Mouse (Mus musculus) T-helper 1 cell (primary cell): ENCODE data around the gene Hsd11b1.
"Not testable (repeated sequence)": the region's sequence is repeated elsewhere in the genome, so short reads cannot be mapped to it uniquely, and the experiment has no call there.

Experiments used
- in situ Hi-C: fragments of 300-600 bp; cut with MboI, MseI; formaldehyde crosslinking; loops from one replicate; pipeline ENCODE4 v1.15.1; 2025; ENCODE audit warnings: high pct_unique_total_duplicates

The Hsd11b1 gene

DNA sequence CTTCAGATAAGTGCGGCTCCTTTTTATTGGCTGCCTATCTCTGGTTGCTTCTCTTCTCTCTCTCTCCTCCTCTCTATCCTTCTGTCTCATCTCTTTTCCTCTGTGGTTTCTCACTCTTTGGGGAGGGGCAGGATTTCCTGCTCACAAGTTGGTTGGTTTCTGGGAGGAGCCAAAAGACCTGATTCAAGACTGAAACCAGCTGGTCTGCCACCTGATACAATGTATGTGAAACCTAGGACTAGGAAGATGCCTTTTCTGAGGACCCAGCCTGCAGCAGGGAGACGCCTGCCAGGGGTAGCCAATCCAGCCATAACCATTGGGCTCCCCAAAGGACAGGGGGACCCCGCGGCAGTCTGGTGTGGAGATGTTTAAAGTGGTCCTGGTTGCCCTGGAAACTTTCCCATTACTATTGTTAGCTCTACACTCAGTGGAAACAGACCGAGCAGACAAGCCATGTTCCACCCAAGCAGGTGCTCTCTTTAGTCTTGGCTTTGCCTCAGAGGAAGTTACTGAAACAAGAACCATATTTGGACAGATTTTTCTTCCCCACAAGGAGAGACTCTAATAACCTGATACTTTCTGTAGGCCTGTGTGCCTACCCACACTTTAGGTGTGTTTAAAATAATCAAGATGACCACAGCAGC lies at the start of gene Hsd11b1:
Gene Hsd11b1 (minus strand): TSS at position 121 of the 644 bp plus-strand sequence.
- in situ Hi-C loops: no loop called here

DNA sequence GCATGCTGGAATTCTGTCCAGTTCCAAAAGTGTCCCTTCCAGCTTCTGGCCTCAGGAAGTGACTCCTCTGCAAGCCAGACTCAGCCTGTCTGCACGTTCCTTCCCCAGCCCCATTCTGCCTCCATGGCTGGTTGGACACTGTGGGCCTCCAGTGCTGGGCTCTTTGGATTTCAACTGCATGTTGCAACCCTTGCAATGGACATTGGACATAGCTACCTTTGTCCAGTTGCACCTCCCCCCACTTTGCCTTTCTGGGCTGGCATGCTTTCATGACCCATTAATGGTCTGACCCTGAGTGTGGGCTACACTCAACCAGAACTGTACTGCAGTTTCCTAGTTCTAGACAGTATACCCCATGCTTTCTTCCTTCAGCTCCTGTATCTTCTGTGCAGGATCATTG lies 47.7 kb upstream of the Hsd11b1 start:
- in situ Hi-C loops: loop anchor here (25.0 kb wide), 1 partner anchor 1124 kb away; the partner anchor contains the start of gene Kcnh1

DNA sequence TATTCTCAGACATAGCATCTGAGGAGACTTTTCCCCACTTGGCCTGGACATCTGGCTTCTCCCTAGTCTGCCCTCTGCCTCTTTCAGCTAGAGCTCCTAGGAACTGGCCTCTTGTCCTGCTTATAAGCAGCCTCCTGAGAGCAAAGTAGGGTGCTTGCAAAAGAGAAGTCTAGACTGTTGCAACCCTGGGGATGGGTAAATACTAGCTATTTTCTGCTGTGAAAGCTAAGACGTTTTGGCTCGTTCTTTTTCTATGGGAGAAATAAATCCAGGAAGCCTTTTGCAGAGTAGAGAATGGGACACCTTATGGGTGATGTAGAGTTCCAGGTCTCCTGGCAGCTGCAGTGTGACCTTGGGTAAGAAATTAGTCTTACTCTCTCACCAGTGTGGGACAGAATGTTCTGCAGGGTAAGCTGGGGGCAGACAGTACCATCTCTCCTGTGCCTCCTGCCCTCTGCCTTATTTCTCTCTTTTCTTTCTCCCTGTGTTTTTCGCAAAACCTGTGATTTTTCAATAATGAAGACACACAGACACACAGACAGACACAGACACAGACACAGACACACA lies 46.7 kb upstream of the Hsd11b1 start:
- in situ Hi-C loops: loop anchor here (25.0 kb wide), 1 partner anchor 1123 kb away; the partner anchor contains the start of gene Kcnh1

DNA sequence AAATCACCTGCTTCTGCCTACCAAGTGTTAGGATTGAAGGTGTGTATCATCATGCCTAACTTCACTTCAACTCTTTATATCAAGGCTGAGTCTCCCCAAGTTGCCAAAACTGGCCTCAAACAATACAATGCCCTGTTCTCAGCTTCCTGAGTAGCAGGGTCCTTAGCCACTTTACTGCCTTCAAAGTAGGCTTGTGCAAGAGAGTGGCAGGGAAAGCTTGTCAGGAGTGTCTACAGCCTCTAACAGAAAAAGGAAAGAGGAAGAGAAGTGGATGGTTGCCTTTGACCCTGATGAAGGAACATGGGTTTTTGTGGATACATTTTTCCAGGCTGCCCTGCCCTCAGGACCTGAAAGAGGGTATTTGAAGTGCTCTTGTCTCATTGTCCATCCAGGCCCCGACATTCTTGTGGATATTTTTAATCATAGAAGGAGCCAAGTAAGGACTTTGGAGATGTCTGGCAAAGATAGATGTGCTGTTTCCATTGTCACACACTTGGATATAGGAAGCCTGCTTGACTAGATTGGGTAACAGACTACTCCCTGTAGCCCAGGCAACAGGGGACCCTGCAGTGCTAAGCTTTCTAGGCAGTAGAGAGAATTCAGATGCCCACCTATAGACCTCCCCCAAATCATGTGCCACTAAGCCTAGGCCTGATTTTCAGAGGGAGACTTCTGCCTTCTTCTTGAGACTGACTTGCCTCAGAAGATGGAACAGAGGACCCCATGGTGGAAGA lies 46.1 kb upstream of the Hsd11b1 start:
- in situ Hi-C loops: loop anchor here (25.0 kb wide), 1 partner anchor 1123 kb away; the partner anchor contains the start of gene Kcnh1

DNA sequence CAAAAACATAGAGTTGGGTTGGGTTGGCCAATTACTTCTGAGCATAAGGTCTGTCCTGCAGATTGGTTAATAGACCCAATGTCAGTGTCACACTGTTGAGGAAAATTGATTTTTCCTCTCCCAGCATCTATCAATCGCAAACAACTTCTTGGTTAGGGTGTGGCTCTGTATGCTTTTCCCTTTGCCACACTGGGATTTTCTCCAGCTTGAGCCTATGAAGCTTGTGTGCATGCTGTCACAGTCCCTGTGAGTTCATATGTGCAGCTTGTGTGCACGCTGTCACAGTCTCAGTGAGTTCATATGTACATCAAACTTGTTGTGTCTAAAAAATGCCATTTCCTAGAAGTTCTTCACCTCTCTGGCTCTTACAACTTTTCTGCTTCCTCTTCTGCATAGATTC lies 43.0 kb upstream of the Hsd11b1 start:
- in situ Hi-C loops: loop anchor here (25.0 kb wide), 1 partner anchor 1120 kb away; the partner anchor contains the start of gene Kcnh1

DNA sequence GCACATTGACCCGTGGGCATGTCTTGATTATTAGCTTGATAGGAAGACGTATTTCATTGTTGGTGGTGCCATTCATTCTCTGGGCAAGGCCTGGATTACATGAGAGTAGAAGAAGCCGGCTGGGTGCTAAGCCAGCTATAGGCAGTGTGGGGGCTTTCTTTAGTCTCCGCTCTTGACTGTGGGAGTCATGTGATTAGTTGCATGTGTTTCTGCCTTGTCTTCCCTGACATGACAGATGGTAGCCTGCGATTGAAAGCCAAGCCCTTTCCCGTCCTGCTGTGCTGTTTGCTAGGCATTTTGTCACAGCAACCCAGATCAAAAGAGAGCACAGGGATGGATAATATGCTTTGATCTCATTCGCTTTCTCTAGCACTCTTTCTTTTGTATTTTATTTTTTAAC lies 41.5 kb upstream of the Hsd11b1 start:
- in situ Hi-C loops: loop anchor here (25.0 kb wide), 1 partner anchor 1118 kb away; the partner anchor contains the start of gene Kcnh1

DNA sequence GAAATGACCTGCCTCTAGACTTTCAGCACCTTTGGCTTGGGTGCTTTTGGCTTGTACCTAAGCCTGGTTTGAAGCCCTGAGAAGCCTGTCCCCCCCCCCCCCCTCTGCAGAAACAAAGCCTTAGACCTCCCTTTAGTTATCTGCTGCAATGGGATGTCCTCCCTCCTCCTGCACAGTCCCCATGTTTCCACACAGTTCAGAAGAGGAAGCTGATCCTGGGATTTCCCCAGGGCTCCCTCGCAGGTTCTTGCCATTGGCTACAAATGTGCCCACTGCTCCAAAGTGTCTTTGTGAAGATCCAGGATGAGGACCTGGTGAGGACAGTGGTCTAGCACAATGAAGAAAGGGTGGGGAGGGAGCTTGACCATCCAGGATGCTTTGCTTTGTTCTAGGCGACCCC lies 39.2 kb upstream of the Hsd11b1 start:
- in situ Hi-C loops: loop anchor here (25.0 kb wide), 1 partner anchor 1116 kb away; the partner anchor contains the start of gene Kcnh1

DNA sequence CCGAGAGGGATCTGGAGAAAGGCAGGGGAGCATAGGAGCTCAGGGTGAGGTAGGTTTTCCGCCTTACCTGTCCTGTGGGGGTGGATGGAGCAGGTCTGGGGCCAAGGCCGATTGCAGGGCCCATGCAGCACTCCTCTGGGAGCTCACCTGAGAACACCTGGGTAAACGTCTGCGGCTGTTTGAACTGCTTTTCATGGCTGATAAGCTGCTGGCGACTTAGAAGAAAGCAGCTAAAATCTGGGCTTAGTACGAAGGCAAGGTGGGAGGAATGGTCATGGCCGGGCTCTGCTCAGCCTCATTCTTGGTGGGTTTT lies 38.2 kb upstream of the Hsd11b1 start:
- in situ Hi-C loops: loop anchor here (25.0 kb wide), 1 partner anchor 1115 kb away; the partner anchor contains the start of gene Kcnh1

DNA sequence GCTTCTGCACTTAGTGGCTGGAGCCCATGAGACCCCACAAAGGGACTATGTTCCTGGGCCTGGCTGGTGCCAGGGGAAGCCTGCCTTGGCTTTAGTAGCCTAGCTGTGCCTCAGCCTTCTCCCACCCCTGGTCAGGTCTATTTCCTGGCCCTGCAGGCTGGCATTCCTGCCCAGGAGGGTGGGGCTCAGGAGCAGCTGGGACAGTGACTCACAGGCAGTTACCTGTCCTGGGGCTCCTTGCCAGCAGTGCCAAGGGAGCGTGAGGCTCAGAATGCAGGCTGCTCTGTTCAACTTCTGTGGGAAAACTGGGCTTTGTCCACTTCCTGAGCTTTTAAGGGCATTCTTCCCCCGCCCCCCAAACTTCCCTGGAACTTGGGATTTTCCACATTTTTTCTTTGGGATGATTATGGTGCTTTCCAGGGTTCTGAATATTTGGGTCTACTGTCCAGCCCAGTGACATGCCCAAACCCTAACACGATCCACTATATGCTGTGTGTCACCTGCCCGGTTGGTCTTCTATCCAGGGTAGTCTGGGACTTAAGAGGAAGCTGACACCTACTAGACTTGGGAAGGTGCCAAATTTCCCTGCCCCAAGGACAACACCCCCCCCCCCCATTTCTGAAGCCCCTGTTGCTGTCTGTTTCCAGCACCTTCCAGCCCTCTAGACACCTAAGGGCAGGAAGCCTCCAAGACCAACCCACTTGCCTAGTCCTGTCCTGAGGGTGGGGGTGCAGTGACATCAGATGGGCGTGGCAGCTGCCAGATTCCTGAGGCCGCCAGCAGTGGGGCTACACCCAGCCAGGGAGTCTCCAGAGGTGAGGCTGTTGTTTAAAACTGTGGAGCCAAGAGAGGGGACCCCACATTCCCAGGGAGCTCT lies 37.6 kb upstream of the Hsd11b1 start:
- in situ Hi-C loops: loop anchor here (25.0 kb wide), 1 partner anchor 1114 kb away; the partner anchor contains the start of gene Kcnh1

DNA sequence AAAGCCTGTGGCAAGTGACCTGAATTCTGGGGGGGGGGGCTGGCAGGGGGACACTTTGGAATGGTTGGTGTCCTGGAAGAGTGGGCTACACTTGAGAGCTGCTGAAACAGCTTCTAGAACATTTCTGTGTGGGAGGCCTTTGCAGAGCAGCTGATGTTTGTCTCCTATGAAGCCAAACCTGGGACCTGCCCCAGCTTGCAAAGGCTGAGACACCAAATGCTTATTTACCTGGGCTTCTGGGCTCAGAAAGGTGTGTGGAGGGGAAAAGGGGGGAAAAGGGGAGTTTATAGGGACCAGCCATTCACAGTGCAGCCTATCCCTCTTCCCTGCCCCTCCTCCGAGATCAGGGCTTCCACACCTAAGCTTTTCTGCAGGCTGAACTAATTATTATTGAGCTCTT lies 36.1 kb upstream of the Hsd11b1 start:
- in situ Hi-C loops: loop anchor here (25.0 kb wide), 1 partner anchor 1113 kb away; the partner anchor contains the start of gene Kcnh1

DNA sequence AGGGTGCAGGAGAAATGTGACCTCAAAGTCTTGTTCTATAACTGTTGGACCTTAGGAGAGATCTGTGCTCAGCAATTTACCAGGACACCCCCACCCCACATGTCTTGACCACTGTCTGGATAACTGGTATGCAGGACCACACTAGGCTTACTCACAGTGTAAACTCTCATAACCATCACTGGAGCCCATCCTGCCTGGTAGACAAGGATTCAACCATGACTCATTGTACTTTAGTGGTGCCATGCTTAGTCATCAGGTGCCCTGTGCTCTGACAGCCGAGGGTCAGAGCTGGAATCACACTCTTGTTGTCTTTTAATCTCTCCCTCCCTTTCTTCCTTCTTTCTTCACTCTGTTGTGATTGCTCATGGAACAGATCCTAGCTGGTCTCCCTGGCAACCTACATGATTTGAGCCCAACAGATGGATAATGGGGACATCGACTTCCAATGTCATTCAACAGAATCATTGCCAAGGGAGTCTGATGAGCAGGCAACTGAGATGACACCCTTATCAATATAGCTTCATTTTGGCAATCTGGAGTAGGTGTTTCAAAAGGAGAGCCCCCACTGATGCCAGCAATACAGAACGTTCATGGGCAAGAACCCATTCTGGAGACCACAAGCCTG lies 34.4 kb upstream of the Hsd11b1 start:
- in situ Hi-C loops: no loop called here

DNA sequence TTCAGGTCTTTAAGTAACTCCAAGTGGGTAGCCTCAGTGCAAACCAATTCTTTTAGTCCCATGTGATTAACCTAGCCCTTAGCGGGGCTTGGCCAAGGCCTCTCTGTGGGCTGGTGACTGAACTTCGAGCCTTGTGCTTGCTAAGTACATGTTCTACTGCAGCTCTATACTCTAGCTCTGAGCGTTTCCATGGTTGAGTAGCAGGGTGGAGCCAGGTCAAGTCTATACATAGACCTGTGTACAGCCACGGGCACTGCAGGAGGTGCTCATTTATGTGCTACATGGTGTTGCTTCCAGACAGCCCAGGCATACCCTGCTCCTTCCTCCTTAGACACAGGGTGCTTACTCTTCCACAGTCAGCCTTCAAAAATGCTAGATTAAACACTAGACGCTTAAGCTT lies 32.0 kb upstream of the Hsd11b1 start:
- in situ Hi-C loops: no loop called here

DNA sequence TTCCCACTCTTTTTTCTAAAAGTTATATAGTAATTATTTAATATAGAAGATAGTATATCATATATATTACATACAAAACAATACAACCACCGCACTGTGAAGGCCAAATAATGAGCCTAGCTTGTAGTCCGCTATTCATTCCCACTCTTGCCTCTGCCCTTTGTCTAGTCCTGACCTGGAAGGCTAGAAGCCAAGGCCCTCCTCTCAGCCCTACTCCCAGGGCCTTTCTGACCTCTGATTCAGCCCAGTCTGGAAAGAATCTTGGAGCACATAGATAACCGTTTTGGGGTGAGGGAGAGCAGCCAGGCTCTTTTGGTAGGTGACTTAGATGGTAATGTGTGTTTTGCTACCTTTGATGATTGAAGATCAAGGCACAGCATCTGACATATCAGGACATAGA lies 30.1 kb upstream of the Hsd11b1 start:
- in situ Hi-C loops: no loop called here

DNA sequence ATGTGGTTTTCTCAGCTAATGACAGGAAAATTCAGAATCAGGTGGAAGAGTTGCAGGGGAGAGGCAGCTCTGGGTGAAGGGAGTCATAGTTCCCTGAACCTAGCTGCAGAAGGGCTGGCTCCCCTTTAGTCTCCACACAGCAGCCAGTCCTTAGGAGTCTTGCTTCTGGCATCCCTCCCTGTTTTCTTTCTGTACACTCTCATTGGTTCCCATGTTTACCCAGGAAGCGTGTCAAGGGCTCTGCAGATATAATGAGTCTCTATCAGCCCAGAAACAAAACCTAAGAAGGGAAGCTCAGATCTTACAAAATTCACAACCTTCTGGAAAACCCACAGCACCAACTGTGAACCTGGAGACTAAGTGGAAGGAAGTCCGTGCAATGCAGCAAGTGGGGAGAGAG lies 29.2 kb upstream of the Hsd11b1 start:
- in situ Hi-C loops: no loop called here

DNA sequence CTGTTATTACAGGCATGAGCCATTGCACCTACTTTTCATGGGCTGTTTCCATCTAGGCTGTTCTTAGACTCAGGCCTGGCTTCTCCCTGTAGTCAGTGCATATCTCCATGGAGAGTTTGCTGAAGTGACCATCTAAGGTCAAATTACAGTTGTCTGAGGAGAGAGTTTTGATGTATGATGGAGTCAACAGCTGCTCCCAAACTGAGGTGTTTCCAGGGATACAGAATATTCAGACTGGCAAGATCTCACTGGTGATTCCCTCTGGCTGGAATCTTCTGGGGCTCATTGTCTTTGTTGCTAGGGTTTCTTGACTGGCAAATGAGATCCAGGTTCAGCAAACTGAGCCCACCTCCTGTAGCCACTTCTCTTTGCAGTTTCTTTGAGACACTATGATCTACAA lies 26.8 kb upstream of the Hsd11b1 start:
- in situ Hi-C loops: no loop called here

DNA sequence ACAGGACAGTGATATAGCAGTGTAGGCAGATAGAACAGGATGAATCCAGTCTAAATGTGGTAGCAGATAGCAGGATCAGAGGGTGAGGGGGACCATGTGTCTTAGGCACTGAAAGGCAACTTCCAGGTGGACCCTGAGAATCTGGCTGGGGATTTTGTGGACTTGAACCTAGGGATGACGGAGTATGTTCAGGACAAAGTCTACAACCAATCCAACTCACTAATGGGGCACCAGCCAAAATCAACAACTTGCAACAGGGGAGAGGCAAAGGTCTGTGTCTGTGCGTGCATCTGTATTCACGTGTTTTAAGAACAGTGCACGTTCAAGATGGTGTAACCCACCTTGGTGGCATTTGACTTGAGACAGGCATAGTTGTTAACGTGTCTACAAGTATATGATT lies 26.0 kb upstream of the Hsd11b1 start:
- in situ Hi-C loops: no loop called here

DNA sequence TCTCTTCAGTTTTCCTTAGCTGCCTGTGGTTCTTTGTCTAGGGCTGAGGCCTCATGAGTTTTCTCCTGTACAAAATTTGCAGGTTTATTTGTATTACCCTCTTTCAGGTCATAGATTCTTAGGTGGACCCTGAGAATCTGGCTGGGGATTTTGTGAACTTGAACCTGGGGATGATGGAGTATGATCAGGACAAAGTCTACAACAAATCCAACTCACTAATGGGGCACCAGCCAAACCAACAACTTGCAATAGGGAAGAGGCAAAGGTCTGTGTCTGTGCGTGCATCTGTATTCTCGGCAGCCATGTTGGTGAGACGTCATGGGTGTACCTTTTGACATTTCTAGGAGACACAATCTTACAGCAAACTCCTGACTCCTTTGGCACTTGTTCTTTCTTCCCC lies 25.2 kb upstream of the Hsd11b1 start:
- in situ Hi-C loops: no loop called here

DNA sequence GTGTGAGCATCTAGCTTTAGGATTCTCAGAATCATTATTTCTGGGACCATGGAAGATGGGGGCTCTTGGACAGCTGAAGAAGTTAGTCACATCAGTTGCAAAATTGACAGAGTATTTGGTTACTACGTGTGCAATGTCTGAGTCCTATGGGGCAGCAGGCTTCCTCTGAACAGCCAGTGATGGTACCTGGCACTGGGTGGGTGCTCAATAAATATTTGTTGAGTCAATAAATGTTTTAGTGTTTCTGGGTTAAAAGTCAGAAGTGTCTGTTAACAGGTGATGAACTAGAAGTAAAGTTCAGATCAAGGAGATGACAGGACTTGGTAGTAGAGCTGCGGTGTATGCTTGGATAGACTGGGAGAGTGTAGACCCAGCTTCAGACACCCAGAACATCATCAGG lies 23.7 kb upstream of the Hsd11b1 start:
- in situ Hi-C loops: no loop called here

DNA sequence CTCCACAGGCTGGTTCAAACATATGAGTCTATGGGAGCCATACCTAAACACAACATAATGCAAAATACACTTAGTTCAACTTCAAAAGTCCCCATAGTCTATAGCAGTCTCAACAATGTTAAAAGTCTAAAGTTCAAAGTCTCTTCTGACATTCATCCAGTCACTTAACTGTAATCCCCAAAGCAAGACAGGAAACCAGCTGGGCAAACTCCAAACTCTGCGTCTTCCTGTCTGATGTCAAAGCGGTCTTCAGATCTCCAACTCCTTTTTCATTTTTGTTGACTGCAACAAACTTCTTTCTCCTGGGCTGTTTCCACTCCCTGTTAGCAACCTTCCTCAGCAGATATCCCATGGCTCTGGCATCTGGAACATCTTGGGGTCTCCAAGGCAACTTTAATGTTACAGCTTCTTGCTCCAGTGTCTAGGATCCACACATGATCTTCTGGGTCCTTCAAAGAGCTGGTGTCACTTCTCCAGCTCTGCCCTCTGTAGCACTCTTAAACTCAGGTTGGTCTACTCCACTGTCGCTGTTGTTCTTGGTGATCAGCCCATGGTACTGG lies 22.0 kb upstream of the Hsd11b1 start:
- in situ Hi-C loops: not testable (repeated sequence)

DNA sequence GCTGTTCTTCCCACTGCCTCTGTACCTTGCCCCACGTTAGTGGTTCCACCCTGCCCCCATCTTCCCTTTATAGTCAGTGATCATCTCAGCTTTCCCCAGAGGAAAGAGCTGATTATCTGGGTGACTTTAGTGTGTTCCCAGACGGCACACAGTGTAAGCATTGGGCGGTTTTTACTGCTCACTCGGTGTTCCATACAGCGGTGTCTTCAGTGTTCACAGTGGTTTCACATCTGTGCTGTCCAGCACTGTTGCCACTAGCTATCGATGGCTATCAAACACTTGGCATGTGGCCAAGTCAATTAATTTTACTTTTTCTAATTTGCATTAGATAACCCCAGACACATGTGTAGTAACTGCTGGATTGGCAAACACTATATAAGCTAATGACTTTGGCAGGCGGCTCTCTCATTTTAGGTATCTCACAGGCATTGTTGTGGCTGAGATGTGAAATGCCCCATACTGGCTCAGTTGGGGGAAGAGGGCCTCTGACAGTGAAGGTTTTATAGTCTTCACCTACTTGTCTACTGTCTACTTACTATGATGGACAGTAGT lies 20.4 kb upstream of the Hsd11b1 start:
- in situ Hi-C loops: no loop called here
